Mouse (Mus musculus): ENCODE data around the gene Scap. TPM values are rescaled to one million over a fixed set of nuclear protein-coding genes. Genes with fewer than 3 reads are reported as not detected.

Gene Scap
- 10 to 100 TPM; 24.1 to 26.1 TPM for total RNA-seq (2021)
- long read RNA-seq, experiment 1, full-length matches to known transcripts, result 16 of 33 reads
- long read RNA-seq, experiment 1, partial matches to known transcripts, result 14 of 33 reads
- long read RNA-seq, experiment 1, other reads (novel, unspliced or antisense), result 3 of 33 reads
- long read RNA-seq, experiment 2, full-length matches to known transcripts, result 20 of 32 reads
- long read RNA-seq, experiment 2, partial matches to known transcripts, result 6 of 32 reads
- long read RNA-seq, experiment 2, other reads (novel, unspliced or antisense), result 6 of 32 reads

DNA sequence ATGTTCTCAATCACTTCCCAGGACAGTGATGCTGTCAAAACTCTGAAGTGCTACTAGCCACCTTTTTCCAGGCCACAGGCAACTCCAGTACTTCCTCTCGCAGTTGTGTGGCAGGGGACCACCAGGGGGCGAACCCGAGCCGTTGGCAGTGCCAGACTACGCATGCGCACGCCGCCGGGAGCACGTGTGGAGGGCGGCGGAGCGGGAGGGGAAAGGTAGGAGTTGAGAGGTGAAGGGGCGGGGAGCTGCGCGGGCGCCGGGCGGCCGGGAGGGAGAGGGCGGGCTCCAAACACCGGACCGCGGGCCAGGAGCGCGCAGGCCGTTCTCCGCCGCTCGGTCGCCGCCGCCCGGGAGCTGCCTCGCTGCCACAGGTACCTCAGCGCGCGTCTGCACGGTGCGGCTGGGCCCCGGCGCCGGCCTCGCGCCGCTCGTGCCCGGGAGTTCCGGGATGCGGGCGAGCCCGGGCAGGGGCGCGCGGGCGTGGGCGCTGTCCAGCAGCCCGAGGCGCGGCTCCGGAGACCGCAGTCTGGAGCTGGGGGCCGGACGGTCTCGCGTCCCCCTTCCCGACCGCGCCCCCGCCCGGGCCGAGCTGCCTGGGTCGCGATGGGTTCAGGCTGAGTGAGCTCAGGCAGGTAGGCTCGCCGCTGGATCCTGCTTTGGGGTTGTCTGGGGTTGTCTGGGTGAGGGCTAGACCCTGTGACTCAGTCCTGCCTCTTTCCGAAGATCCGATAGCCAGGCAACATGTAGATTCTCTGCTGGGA, at the start of gene Scap:
TSS of gene Scap (plus strand) at position 154 of the 761 bp plus-strand sequence.
- intact Hi-C loops (cut with DNase I; ENCODE audit: low total_unique reads), result no loop called here
- DNase-seq, result peak; percentile 96

DNA sequence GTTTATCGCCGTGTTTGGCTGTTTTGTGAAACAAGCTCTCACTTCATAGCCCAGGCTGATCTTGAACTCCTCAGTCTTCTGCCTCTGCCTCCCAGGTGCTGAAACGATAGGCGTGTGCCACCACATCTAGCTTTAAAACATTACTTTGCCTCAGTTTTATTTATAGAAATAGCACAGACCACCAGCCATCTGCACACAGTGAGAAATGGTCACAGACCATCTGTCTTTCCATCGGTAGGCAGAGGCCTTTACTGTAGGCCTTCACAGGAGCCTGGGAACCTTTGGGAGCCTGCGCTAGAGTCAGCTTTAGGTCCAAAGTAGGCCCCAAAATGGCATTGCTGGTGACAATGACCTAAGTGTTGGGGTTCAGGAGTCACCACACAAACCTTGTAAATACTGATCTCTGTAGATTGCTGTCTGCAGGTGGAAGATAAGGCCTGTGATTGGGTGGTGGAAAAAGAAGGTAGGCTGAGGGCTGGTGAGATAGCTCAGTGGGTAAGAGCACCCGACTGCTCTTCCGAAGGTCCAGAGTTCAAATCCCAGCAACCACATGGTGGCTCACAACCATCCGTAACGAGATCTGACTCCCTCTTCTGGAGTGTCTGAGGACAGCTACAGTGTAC, 48.9 kb upstream of the Scap start:
- intact Hi-C loops (cut with DNase I; ENCODE audit: low total_unique reads), result no loop called here
- DNase-seq, result no peak

DNA sequence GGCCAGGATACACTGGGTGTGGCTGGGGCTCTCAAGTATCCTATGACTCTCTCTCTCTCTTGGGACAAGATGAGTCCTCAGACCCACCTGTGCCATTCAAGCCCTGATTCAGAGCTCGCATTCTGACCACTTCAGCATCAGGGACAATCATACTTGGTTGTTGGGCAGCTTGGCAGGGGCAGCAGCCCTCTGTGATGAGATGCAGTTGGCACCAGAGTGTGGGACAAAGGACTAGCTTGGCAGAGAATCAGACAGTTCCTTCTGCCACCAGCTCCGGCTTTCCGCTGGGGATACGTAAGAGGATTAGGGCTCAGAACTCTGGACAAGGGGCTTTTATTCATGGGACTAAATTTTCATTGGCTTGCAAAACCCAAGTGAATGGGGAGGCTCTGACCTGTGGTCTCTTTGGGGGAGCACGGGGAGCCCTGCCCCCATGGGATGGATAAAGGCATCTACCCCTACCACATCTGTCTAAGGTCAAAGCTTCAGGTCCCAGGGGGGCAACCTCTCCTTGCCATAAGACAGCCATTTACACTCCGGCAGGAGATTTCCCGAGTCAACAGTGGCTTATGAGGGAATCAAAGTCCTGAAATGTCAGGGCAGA, 45.7 kb upstream of the Scap start:
- no peak for DNase-seq
- intact Hi-C loops (cut with DNase I; ENCODE audit: low total_unique reads), result no loop called here

DNA sequence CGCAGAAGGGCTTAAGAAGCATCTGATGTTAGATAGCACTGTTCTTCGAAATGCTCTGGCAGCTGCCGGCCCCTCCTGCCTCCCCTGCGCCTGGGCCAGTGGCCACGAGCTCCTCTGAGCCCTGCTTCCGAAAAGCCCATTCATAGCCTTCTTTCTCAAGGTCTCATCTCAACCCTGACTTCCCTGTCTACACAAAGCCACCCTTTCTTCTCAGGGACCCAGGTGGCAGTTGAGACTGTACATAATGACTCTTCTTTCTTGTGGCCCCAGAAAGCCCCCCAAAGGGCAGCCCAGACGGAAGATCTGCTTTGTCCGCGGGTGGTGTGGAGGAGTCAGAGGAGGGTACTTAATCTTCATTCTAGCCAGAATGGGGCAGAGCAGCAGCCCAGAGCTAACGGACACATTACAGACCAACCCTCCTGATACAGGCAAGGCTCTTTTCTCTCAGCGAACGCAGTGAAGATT, 39.8 kb upstream of the Scap start:
- no peak for DNase-seq
- intact Hi-C loops (cut with DNase I; ENCODE audit: low total_unique reads), result loop anchor here (10.0 kb wide), 1 partner anchor 118 kb away; no protein-coding TSS in a partner anchor

DNA sequence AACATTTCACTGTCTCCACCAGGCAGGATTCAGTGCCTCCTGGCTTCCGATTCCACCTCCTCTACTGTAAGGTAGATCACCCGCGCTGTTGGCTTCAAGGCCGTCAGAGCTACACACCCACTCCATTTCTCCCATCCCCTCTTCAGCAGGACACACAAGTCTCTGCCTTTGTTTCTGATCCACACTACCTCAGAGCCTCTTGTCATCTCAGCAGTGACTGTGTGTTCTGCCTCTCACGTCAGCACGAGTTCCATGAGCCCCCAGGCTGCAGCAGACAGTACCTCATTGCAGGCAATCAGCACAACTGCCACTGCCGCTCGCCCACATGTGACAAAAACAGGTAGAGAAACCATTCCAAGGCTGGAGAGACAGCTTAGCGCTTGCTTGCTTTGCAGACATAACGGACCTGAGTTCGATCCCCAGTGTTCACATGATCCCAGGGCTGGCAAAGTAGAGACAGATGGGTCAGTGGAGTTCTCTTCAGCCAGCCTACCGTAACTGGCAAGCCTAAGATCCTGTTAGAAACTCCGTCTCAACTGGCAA, 39.1 kb upstream of the Scap start:
- no peak for DNase-seq

DNA sequence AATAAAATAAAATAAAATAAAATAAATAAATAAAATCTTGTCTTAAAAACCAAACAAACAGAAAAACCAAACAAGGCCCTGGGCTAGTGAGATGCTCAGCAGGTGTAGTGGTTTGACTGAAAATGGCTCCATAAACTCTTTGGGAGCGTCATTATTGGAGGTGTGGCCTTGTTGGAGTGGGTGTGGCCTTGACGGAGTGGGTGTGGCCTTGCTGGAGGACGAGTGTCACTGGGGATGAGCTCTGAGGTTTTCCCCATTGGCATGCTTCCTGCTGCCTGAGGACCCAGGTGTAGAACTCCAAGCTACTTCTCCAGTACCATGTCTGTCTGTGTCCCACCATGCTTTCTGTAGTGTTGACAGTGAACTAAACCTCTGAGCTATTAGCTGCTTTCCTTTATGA, 38.3 kb upstream of the Scap start:
- intact Hi-C loops (cut with DNase I; ENCODE audit: low total_unique reads), result loop anchor here (5.0 to 10.0 kb wide), 2 partner anchors 120 to 402 kb away; no protein-coding TSS in a partner anchor
- no peak for DNase-seq

More for the DNA sequence above, 39.1 kb upstream of the Scap start:
- intact Hi-C loops (cut with DNase I; ENCODE audit: low total_unique reads), result loop anchor here (10.0 kb wide), 1 partner anchor 119 kb away; no protein-coding TSS in a partner anchor

DNA sequence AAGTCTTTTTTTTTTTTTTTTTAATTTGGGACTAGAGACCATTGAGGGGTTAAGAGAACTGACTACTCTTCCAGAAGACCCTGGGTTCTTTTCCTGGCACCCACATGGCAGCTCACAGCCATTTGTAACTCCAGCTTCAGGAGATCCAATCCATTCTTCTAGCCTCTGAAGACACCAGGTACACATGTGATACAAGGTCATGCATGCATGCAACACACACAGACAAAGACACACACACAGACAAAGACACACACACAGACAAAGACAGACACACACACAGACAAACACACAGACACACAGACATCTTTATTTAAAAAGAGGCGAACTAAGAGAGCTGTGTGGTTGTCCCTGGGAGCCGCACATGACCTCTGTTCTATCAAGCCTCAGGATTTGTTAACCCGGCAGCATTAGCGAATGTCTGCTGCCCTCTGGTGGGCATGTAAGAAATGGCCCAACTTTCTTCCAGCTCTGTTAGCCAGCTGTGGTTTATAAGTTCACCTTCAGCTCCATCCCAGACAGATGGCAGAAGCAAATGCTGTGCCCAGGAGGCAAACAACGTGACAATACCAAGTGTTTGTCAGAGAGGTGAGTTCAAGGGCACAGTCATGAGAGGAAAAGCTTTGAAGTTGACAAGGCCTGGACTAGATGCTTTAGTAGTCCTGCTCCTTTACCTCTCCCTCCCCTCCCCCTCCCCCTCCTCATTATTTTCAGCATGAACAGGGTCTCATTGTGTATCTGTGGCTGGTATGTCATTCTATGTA, 36.0 kb upstream of the Scap start:
- intact Hi-C loops (cut with DNase I; ENCODE audit: low total_unique reads), result loop anchor here (5.0 to 10.0 kb wide), 2 partner anchors 122 to 405 kb away; no protein-coding TSS in a partner anchor
- DNase-seq, result peak; percentile 78

DNA sequence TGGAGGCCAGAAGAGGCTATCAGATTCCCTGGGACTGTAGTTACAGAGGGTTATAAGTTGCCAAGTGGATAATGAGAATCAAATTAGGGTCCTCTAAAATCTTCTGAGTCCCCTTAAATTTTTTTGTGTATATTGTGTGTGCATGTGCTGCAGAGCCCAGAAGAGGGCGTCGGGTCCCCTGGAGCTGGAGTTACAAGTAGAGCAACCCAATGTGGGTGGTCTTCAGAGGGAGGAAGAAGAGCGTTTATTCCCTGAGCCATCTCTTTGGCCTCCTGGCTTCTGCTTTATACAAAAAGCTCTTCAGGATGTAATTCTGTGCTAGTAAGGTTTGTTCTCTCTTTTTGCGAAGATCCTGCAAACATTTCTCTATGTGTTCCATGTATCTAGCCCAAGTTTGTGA, 28.6 kb upstream of the Scap start:
- DNase-seq, result no peak
- intact Hi-C loops (cut with DNase I; ENCODE audit: low total_unique reads), result no loop called here

DNA sequence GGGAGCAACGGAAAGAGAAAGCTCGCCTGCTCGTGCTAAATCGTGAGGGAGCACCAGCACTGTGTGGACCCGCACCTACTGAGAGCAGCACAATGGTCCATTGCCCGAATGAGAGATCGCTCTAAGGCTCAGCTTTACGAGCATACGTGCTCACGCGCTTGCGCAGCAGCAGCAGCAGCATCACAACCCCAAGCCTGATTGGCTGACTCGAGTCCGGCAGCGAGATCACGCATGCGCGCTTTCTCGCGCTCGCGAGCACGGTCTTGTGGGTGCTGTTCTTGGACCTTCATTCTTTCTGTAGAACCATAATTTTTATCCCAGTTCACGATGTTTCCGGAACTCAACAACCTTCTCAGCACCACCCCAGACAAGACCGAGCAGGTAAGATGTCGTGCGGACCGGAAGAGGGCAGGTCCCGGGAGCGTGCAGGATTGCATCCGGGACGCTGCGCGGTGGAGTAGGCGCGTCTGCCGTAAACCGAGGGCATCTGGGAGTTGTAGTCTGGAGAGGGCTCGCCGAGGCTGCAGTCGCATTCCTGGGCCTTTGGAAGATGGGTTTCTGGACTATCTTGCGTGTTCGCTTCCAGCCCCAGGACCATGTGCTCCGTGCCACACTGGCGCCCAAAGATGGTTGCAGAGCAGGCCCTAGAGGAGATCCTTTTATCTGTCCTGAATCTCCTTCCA, 28.0 kb upstream of the Scap start, which contains the start of gene Elp6:
TSS of gene Elp6 (plus strand) at position 205 of the 683 bp plus-strand sequence.
- intact Hi-C loops (cut with DNase I; ENCODE audit: low total_unique reads), result no loop called here

DNA sequence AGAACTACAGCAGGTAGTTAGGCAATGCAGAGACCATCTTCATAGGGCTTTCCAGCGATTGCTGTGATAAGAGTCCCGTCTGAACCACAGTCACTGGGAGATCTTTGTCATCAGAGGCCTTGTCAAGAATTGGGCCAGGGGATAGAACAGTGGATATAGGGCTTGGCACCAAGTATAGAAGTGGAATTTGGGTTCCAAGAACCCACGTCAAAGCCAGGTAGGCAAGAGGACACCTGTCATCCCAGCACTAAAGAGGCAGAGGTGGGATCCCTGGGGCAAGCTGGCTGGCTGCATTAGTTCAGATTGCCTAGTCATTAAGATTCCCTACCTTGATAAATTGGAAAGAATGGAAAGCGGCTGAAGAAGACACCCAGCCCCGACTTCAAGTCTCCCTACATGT, 26.7 kb upstream of the Scap start:
- intact Hi-C loops (cut with DNase I; ENCODE audit: low total_unique reads), result no loop called here
- DNase-seq, result no peak

More for the DNA sequence above, 28.0 kb upstream of the Scap start, which contains the start of gene Elp6:
- DNase-seq, result peak; percentile 89

DNA sequence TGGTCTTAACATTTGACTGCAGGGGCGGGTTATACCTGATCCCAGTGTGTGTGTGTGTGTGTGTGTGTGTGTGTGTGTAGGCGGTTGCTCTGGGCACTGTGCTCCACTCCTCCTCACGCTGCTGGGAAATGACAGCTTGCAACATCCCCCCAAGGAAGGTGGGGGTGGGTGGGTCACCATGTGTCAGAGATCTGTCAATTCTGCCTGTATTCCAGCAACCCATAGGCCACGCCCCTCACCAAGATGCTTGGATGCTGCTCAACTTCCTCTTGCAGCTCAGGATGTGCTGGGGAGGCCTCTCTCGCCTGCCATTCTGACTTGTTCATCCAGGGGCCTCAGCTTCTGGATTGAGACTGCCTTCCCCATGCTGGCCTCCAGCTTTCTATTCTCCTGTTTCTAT, 18.4 kb upstream of the Scap start:
- DNase-seq, result no peak
- intact Hi-C loops (cut with DNase I; ENCODE audit: low total_unique reads), result no loop called here

DNA sequence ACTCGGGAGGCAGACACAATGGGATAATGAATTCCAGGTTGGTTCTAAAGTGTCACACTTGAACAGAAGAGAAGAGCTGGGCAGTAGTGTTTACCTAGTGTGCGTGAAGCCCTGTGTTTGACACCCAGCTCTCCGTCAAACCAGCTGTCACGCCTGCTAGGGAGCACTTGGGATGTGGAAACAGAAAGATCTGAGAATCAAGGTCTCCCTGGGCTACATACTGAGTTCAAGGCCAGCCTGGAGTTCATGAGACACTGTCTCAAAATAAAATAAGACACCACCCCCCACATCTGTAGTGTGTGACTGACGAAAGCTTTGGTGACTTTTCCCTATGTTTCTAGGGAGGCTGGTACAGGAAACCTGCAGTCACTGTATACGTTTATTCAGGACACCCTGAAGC, 17.7 kb upstream of the Scap start:
- DNase-seq, result no peak
- intact Hi-C loops (cut with DNase I; ENCODE audit: low total_unique reads), result no loop called here

DNA sequence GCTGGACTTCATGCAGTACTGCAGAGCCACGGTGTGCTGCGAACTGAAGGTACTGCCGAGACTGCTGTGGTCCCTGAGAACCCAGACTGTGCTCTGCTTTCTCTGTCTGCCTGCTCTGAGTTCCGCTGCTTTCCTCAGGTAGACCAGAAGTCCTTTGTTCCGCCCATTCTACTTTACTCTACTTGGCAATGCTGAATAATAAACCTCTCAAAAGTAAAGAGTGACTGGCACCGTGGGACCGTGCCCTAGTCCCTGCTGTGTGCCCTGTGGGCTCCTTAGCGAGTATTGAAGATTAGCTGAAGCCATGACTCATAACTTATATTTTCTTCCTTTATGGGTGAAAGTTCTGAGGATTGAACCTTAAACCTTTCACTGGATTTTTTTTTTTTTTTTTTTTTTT, 17.2 kb upstream of the Scap start:
- no peak for DNase-seq
- intact Hi-C loops (cut with DNase I; ENCODE audit: low total_unique reads), result no loop called here

DNA sequence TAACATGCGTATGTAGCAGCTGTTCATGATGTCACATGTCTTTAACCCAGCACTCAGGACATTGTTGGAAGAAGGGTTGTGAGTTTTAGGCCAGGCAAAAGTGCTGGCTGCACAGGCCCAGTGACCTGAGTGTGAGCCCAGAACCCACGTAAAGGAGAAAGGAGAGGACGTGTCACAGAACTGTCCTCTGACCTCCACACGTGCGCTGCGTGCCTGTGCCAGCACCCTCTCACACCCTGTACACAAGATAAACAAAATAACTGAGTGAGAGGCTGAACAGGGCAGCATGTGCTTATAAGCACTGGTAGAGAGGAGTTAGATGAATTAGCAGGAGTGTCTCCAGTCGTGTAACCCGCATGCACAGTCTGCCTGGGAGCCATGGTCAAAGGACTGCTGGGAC, 16.6 kb upstream of the Scap start:
- DNase-seq, result no peak
- intact Hi-C loops (cut with DNase I; ENCODE audit: low total_unique reads), result no loop called here

DNA sequence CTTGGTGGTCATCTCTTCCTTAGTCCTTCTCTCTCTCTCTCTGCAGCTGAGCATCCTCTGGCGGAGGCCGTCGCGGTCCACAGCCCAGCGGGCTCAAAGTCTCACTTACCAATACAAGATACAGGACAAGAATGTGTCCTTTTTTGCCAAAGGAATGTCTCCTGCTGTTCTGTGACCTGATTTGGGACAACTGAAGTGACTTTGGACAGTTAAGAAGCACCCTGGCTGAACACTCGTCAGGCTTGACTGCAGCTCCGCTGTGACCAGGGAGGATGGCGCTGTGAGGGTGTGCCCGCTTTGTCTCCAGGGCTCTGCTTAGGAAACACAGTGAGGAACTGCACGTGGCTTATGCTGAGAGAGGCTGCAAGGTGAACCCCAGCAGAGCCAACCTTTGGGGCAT, 12.3 kb upstream of the Scap start:
- DNase-seq, result no peak
- intact Hi-C loops (cut with DNase I; ENCODE audit: low total_unique reads), result no loop called here

DNA sequence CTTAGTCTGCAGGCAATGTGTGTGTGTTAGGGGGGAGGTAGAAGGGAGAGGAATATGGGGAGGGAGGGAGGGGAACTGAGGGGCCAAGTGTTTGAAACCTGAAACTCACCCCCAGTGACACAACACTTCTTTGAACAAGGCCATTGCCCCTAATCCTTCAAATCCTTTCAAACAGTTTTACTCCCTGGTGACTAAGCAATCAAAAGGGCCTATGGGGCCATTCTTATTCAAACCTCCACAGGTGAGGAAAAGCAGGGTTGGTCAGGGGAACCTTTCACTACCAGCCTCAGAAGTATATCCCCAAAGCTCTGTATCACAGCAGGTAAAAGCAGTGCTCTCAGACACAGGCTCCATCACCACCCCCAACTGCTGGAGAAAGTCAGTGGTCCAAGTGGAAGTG, 10.1 kb upstream of the Scap start:
- DNase-seq, result no peak
- intact Hi-C loops (cut with DNase I; ENCODE audit: low total_unique reads), result no loop called here

DNA sequence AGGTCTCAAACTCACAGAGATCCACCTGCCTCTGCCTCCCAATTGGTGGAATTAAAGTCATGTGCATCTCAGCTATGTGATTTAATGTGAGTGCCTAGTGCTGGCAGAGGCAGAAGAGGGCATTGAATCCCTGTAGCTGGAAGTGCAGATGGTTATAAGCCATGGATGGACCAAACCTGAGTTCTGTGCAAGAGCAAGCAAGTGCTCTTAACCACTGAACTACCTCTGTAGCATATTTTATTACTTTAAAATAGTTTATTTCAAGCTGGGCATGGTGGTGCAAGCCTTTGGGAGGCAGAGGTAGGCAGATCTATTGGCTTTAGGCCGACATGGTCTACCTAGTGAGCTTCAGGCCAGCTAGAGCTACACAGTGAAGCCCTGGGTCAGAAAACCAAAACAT, 8.9 kb upstream of the Scap start:
- intact Hi-C loops (cut with DNase I; ENCODE audit: low total_unique reads), result no loop called here
- no peak for DNase-seq

DNA sequence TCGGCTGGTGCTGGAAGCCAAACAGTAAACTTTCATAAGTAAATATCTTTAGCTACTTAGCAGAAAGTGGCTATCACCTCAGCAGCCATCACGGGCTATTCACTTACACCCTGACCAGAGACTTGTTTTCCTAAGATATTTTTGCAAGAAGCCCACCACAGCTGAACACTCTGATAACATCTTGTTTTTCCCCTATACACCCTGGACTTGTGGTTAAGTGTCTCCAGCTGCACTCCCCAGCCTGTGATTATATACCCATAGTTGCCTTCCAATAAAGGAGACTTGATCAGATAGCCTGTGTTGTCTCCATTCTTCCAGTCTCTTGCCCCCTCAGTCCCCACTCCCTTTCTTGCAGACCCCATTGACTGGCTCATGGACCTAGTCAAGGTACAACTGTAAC, 4.9 kb upstream of the Scap start:
- intact Hi-C loops (cut with DNase I; ENCODE audit: low total_unique reads), result no loop called here
- DNase-seq, result no peak
